Mouse (Mus musculus) layer of hippocampus, adult 8-10 months (tissue): Measurements from ENCODE around the gene Olfr639. TPM values are rescaled to one million over a fixed set of nuclear protein-coding genes. Genes with fewer than 3 reads are reported as not detected.
"Not testable (repeated sequence)": the region's sequence is repeated elsewhere in the genome, so short reads cannot be mapped to it uniquely, and the experiment has no call there.

ENCODE experiments used
- DNase-seq, 2 experiments: peaks; one replicate each; pipeline ENCODE4 v3.0.0; 2022; ENCODE audit warnings: low spot score in 2 of 2
- total RNA-seq, 4 experiments: library from RNA; stranded (reverse); gene quantifications; 2 replicates each; pipeline ENCODE4 v1.2.4; 2022

Gene Olfr639
- under 1 TPM in 3 of 4 experiments, not detected in 1; 0.06 to 0.31 (median 0.18) TPM for total RNA-seq

DNA sequence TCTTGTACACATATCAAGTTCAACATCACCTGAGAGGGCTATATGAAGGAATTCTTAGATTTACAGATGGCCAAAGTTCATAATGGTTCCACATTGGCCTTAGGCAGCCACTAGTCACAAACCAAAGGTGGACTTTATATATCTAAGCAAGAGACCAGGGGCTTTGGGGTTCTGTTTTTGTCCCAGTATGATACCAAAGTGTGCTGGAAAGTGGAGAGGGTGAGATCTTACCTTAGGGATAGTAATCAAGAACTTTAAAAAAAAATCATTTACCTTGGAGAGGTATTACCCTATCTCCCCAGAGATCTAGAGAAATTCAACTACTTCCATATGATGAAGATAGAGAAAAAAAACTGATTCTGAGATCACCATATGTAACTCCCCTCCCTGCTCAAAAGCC lies at the start of gene Olfr639:
TSS of gene Olfr639 (minus strand) at position 101 of the 400 bp plus-strand sequence.
- no peak for DNase-seq

DNA sequence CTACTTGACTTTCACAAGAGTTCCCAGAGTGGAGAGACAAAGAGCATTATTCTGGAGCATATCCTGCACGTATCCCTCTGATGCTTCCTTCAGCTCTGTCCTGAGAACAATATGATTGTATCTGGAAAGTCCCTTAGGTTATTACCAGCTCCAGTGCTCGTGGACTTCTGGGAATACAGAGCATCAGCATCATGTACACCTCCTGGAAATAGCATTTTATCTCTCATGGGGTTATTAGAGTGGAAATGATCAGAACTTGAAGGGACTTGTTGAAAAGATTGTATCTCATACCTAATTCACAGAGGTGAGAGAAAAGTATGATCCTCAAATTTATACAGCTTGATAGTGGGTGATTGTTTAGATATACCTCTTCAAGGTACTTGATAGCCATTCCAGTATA lies 44.2 kb upstream of the Olfr639 start, which contains the start of gene 4930516K23Rik:
TSS of gene 4930516K23Rik (minus strand) at position 101 of the 400 bp plus-strand sequence.
- no peak for DNase-seq

DNA sequence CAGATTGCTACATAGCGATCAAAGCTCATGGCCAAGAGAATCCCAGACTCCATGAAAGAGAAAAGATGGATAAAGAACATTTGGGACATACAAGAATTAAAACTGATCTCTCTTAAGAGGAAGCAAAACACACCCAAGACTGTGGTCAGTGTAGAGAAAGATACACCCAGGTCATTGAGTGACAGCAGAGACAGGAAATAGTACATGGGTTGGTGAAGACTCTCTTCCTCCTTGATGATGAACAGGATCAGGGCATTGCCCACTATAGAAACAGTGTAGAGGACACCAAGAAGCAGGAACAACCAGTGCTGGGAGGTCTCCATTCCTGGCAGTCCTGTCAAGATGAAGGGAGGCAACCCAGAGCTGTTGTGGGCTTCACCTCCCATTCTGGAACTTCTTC lies 42.1 kb upstream of the Olfr639 start:
- no peak for DNase-seq

DNA sequence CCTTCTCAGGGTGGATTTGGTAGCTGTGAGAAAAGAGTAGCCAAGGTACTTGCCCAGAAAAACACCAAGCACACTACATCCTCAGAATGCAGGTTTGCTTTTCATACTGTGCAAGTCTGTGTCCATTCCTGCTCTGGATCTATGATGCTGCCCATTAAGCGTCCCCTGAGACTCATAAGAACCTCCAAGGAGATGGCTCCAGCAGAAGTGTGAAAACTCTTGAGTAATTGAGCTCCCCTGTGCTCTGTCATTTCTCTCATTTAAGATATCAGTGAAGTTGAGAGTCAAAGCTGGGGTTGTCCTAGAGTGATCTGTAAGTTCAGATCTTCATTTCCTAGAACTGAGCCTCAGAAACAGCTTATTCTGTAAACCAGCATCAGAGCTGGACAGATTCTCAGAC lies 35.5 kb upstream of the Olfr639 start, which contains the start of gene Olfr642:
TSS of gene Olfr642 (minus strand) at position 101 of the 400 bp plus-strand sequence.
- DNase-seq: no peak

DNA sequence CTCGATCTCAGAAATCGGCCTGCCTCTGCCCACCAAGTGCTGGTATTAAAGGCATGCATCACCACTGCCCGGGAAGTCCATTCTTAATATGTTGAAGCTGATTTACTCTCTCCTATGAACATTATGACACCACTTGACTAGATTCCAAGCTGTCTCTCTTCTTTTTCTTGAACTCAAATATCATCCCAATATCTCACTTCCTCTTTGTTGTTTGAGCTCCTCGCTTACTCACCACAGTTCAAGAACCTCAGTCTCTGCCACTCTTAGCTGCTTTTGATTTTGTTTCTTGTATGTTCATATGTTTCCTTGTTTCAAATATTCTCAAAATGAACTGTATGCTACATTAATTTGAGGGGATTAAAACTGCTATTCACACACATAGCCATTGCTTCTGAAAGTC lies 33.6 kb upstream of the Olfr639 start:
- DNase-seq: no peak

DNA sequence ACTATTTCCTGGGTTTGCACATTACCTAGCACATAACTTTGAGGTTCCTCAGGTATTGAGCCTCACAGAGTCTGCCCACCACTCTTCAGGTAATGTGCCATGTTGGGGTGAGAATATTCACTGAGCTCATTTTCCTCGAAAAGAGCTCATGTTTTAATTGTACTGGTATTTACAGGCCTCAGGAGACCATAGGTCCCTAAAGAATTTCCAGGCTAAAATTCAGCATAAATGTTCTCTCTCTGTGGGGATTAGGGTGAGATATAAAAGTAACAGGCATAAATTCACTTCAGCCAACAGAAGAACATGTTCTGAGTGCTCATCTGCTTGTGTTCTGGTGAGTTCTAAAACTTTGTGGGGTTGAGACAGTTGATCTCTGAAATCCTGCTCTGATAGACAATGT lies 18.0 kb upstream of the Olfr639 start, which contains the start of gene Olfr641:
TSS of gene Olfr641 (plus strand) at position 301 of the 400 bp plus-strand sequence.
- DNase-seq: no peak

DNA sequence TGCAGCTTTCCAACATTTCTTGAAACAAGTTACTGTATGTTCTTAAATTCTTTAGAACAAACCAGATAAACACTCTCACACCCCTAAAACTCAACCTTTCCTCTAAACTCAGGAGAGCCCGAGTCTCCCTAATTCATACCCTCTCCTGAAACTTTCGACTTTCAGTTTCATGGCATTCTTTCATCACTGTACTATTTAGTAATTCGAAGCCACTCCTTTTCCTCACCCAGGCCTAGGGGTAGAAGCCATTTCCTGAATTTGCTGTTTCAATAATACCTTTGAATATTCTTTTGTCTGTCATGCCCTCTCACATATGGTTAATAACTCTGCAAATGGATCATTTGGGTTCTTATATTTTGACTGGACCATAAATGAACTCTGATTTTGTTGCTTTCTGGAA lies 9.9 kb upstream of the Olfr639 start:
- DNase-seq: no peak

DNA sequence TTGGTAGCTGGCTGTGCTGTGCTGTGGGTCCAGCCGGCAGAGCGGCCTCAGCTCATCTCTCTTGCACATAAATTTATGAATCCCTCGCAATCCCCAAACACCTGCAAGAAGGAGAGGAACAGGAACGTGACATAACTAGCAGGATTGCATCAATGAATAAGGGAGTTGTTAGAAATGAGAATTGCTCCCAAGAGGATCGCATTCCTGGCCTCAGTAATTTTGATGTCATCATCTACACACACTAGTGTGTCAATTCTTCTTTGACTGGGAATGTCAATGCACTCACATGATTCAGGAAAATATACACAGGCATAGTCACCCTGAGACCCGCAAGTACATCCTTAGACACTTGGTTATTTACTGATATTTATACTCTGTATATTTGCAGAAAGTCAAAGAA lies 8.4 kb upstream of the Olfr639 start, which contains the start of gene Olfr640:
TSS of gene Olfr640 (minus strand) at position 101 of the 400 bp plus-strand sequence.
- DNase-seq: no peak

DNA sequence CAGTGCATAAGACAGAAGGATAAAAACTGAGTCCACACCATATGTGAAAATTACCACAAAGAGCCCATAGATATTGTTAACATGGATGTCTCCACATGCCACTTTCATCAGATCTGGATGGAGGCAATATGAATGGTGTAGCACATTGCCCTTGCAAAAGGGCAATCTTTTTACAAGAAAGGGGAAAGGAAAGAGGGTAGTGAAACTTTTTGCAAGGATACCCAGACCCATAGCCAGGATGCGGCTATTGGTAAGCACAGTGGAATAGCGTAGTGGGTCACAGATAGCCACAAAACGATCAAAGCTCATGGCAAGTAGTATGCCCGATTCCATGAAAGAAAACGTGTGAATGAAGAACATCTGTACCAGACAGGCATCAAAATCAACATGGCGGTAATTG lies 4.5 kb upstream of the Olfr639 start:
- no peak for DNase-seq

DNA sequence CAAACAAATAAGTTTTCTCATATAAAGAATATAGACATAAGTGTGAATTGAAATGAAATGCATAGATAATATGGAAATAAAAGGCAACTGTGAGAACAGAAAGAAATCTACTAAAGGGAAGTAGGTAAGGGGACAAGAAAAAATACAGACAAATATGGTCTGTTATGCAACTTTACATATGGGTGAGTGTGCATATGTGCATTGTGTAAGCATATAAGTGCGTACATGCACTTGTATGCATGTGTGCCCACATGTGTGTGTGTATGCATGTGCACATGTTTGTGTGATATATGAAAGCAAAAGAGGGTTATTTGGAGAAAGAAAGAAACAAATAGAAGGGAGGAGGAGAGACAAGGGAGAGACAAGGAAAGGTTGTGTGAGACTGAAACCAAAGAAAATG lies 1.9 kb upstream of the Olfr639 start:
- DNase-seq: no peak

DNA sequence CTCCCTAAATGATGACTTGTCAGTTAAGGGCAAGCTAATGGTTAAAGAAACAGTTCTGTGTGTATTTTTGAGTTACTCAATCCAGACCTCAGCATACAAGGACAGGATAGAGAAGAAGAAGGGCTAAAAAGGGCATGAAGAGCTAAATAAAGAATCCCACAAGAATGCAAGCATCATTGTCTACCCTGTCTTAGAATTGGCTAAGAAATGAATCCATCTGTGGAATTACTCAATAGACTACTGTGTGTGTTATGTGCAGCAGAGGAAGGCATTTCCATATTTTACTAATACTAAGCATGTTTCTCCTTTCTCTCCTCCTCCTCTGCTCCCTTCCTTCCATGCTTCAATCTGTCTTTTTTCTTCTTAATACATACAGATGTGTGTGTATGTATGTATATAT lies 18.0 kb downstream of the Olfr639 start:
- DNase-seq: no peak

DNA sequence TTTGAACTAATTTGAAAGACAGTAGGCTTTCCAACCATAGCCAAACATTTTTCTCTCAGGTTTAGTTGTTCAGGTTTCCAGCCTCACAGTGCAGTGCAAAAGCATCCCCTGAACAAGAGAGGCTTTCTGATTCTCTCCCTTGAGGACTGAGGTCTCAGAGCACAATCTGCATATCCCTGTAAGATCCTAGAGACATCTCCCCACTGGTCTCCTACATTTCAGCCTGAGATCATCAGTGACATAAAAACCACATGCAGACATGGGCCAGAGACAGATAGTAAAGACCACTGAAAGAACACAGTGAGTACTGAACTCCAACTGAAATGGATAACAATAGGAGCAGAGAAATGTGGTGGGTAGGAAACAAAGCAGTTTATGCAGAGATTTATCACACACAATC lies 18.7 kb downstream of the Olfr639 start, which contains the start of gene Olfr638:
TSS of gene Olfr638 (plus strand) at position 301 of the 400 bp plus-strand sequence.
- no peak for DNase-seq

DNA sequence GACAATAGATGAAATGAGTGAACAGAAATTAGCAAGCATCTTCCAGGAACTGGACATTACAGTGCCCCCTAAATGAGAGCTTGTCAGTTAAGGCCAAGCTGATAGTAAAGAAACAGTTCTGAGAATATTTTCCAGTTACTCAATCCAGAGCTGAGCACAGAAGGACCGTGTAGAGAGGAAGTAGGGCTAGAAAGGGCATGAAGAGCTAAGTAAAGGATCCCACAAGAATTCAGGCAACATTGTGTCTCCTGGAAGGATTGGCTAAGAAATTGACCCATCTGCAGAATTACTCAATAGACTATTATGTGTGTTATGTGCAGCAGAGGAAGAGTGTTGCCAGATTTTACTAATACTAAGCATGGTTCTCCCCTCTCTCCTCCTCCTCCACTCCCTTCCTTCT lies 45.3 kb downstream of the Olfr639 start:
- DNase-seq: no peak

DNA sequence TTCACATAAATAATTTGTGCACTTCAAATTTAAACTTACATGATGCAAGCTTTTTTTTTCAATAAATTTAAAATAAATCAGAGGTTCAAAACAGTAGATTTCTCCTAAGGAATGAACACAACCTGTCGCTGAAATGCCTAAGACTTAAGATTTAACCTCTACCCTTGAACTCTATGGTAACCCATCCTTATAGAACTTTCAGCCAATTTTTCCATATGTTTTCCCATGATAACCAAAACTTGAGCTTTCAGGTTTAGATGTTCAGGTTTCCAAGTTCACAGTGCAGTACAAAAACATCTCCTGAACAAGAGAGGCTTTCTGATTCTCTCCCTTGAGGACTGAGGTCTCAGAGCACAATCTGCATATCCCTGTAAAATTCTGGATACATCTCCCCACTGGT lies 46.3 kb downstream of the Olfr639 start, which contains the start of gene Olfr635:
TSS of gene Olfr635 (plus strand) at position 301 of the 400 bp plus-strand sequence.
- DNase-seq: no peak

DNA sequence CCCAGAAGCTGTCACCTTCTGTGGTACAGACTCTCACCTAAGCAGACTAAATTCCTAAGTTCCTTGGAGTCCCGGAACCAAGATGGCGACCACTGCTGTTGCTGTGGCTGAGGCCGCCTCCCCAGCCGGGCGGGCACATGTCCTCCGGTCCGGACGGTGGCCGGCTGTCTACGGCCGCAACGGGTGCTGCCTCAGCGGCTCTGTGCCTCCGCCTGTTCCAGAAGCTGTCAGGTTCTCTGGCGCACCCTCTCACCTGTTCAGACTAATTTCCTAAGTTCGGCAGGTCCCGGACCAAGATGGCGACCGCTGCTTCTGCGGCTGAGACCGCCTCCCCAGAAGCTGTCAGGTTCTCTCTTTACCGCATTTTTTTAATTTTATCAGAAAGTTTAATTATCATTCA lies 50.2 kb downstream of the Olfr639 start:
- DNase-seq: not testable (repeated sequence)

Other genes starting within 250 kb of the Olfr639 start
- gene Olfr69, start 245.7 kb downstream of the Olfr639 start, total RNA-seq: not detected
- not detected for gene Olfr68, start 237.6 kb downstream of the Olfr639 start, total RNA-seq
- not detected for gene Olfr67, start 225.5 kb downstream of the Olfr639 start, total RNA-seq
- 10 to 100 TPM; 18.7 to 28.1 (median 21.1) TPM for gene Hbb-bt, start 203.3 kb downstream of the Olfr639 start, total RNA-seq
- gene Hbb-bs, start 189.2 kb downstream of the Olfr639 start, total RNA-seq: 100 to 1,000 TPM; 155 to 350 (median 222) TPM
- not detected for gene Hbb-bh2, start 176.8 kb downstream of the Olfr639 start, total RNA-seq
- gene Hbb-bh1, start 174.1 kb downstream of the Olfr639 start, total RNA-seq: not detected
- gene Hbb-y, start 164.1 kb downstream of the Olfr639 start, total RNA-seq: not detected
- not detected for gene Olfr66, start 131.1 kb downstream of the Olfr639 start, total RNA-seq
- not detected for gene Olfr64, start 122.8 kb downstream of the Olfr639 start, total RNA-seq
- not detected for gene Olfr65, start 113.8 kb downstream of the Olfr639 start, total RNA-seq
- gene Olfr631, start 88.5 kb downstream of the Olfr639 start, total RNA-seq: not detected
- gene Olfr632, start 83.0 kb downstream of the Olfr639 start, total RNA-seq: not detected
- gene Olfr633, start 72.9 kb downstream of the Olfr639 start, total RNA-seq: not detected
- under 1 TPM in 3 of 4 experiments, not detected in 1; 0.04 to 0.05 (median 0.04) TPM for gene Olfr635, start 46.2 kb downstream of the Olfr639 start, total RNA-seq
- not detected for gene Olfr638, start 18.6 kb downstream of the Olfr639 start, total RNA-seq
- gene Olfr640, start 8.3 kb upstream of the Olfr639 start, total RNA-seq: not detected
- gene Olfr641, start 18.1 kb upstream of the Olfr639 start, total RNA-seq: not detected
- not detected for gene Olfr642, start 35.4 kb upstream of the Olfr639 start, total RNA-seq
- not detected for gene 4930516K23Rik, start 44.1 kb upstream of the Olfr639 start, total RNA-seq
- gene Olfr644, start 54.6 kb upstream of the Olfr639 start, total RNA-seq: not detected
- gene Olfr645, start 68.2 kb upstream of the Olfr639 start, total RNA-seq: not detected
- not detected for gene Olfr646, start 87.6 kb upstream of the Olfr639 start, total RNA-seq
- not detected for gene Ubqln5, start 112.5 kb upstream of the Olfr639 start, total RNA-seq
- gene Olfr643, start 120.1 kb upstream of the Olfr639 start, total RNA-seq: not detected
- gene Ubqln3, start 126.0 kb upstream of the Olfr639 start, total RNA-seq: not detected
- gene Ubqlnl, start 133.3 kb upstream of the Olfr639 start, total RNA-seq: not detected
- not detected for gene Olfm5, start 147.5 kb upstream of the Olfr639 start, total RNA-seq
- under 1 TPM; 0.14 to 0.31 (median 0.22) TPM for gene Olfr648, start 166.1 kb upstream of the Olfr639 start, total RNA-seq
- gene Olfr649, start 178.7 kb upstream of the Olfr639 start, total RNA-seq: not detected
- under 1 TPM; 0.14 to 0.29 (median 0.16) TPM for gene Trim6, start 201.5 kb upstream of the Olfr639 start, total RNA-seq
- gene Trim34a, start 227.2 kb upstream of the Olfr639 start, total RNA-seq: 1 to 10 TPM; 1.7 to 4.0 (median 2.7) TPM